Mouse (Mus musculus) liver, adult 2 months (tissue): ENCODE data around the gene Cnot9. TPM values are rescaled to one million over a fixed set of nuclear protein-coding genes. Genes with fewer than 3 reads are reported as not detected.
"Not testable (repeated sequence)": the region's sequence is repeated elsewhere in the genome, so short reads cannot be mapped to it uniquely, and the experiment has no call there.

Experiments
- DNase-seq: peaks from one replicate; pipeline ENCODE4 v3.0.0-alpha.2; 2011; ENCODE audit warnings: low read depth, low spot score; ENCODE audit errors: extremely low read depth
- H3K27ac ChIP-seq: fragments of 200-500 bp; replicated peaks from 2 replicates; pipeline ENCODE4 v1.5.1; 2012; ENCODE audit warnings: low read depth, mild to moderate bottlenecking, control low read depth, inconsistent platforms, low read length; ENCODE audit not compliant: insufficient read depth
- H3K27me3 ChIP-seq: fragments of 200-500 bp; 2 replicates; pipeline ENCODE4 v1.6.1; 2012; ENCODE audit warnings: mild to moderate bottlenecking, moderate library complexity, low read length, inconsistent platforms; ENCODE audit not compliant: control insufficient read depth, insufficient read depth
- H3K36me3 ChIP-seq: fragments of 200-500 bp; 2 replicates; pipeline ENCODE4 v1.6.1; 2012; ENCODE audit warnings: low read length, inconsistent platforms; ENCODE audit not compliant: control insufficient read depth, insufficient read depth
- H3K4me1 ChIP-seq: fragments of 200-500 bp; 2 replicates; pipeline ENCODE4 v1.6.1; 2011; ENCODE audit warnings: low read length; ENCODE audit not compliant: control insufficient read depth, insufficient read depth
- H3K4me3 ChIP-seq: fragments of 200-500 bp; 2 replicates; pipeline ENCODE4 v1.5.1; 2011; ENCODE audit warnings: low read depth, mild to moderate bottlenecking, control low read depth, low read length, moderate library complexity; ENCODE audit not compliant: insufficient read depth
- H3K79me2 ChIP-seq: fragments of 200-500 bp; 2 replicates; pipeline ENCODE4 v1.6.1; 2012; ENCODE audit warnings: inconsistent platforms, mild to moderate bottlenecking, low read length, moderate library complexity; ENCODE audit not compliant: control insufficient read depth, insufficient read depth
- H3K9ac ChIP-seq: fragments of 200-500 bp; 2 replicates; pipeline ENCODE4 v1.6.1; 2012; ENCODE audit warnings: low read depth, mild to moderate bottlenecking, control low read depth, inconsistent platforms, low read length
- CTCF ChIP-seq: fragments of 200-500 bp; IDR thresholded peaks from 2 replicates; pipeline ENCODE4 v1.5.1; 2011; ENCODE audit warnings: low read depth, low read length, control low read depth
- POLR2A ChIP-seq: fragments of 200-500 bp; IDR thresholded peaks from 2 replicates; pipeline ENCODE4 v1.6.1; 2011; ENCODE audit warnings: low read length, control low read depth; ENCODE audit not compliant: insufficient read depth; ENCODE audit errors: extremely low read depth
- WGBS: fragments of 180-500 bp; shearing (Covaris S2); methylation state at CpG from one replicate; pipeline ENCODE4 v1.1.7; 2018; 5-methylcytosine and 5-hydroxymethylcytosine counted together
- polyA plus RNA-seq: library from polyadenylated mRNA; depleted of rRNA; stranded (reverse); fragments of >200 nt; gene quantifications from 2 replicates; pipeline ENCODE4 v1.2.3, GENCODE M21; 2012
- total RNA-seq: library from RNA; depleted of rRNA; stranded (reverse); fragments of >200 nt; gene quantifications from 2 replicates; pipeline ENCODE4 v1.2.3, GENCODE M21; 2014

Cnot9 gene
- total and polyA plus RNA-seq, 2 experiments, result 10.5 to 10.7 TPM

- no peak overlapping the region for H3K4me3 ChIP-seq
- H3K36me3 ChIP-seq, result peaks cover 1% of the 10 kb centered on the region; the same call in 1 of the 2 replicates
- TF ChIP-seq POLR2A (no peak), CTCF (no peak)
- H3K27me3 ChIP-seq, result no peaks in the 10 kb centered on the region
- no peak overlapping the region for H3K9ac ChIP-seq
- no peak overlapping the region for H3K27ac ChIP-seq
- peaks cover 14% of the 10 kb centered on the region; the same call in 1 of the 2 replicates for H3K79me2 ChIP-seq
- 91% methylated on average over 2 of the region's 2 CpGs for WGBS
- DNase-seq, result no peak
- H3K4me1 ChIP-seq, result peaks cover 6% of the 10 kb centered on the region; the same call in 1 of the 2 replicates
These were observed 1.9 kb downstream of the Cnot9 start for GRCm38 (mm10) chr1:74507780-74508179.

- no peak overlapping the region for H3K9ac ChIP-seq
- no peak for TF ChIP-seq POLR2A
- no peak for TF ChIP-seq CTCF
- H3K27ac ChIP-seq, result no peak overlapping the region
- 37% methylated on average over 5 of the region's 5 CpGs for WGBS
- peak; percentile 70 for DNase-seq
- H3K36me3 ChIP-seq, result peaks cover 3% of the 10 kb centered on the region; the same call in 1 of the 2 replicates
- H3K4me1 ChIP-seq, result peaks cover 3% of the 10 kb centered on the region; the same call in 1 of the 2 replicates
- peaks cover 13% of the 10 kb centered on the region; the same call in 1 of the 2 replicates for H3K79me2 ChIP-seq
- no peaks in the 10 kb centered on the region for H3K27me3 ChIP-seq
- H3K4me3 ChIP-seq, result no peak overlapping the region
These were observed 5.4 kb downstream of the Cnot9 start for GRCm38 (mm10) chr1:74511306-74511705.

GRCm38 (mm10) chr1:74512999-74513398 is 7.1 kb downstream of the Cnot9 start:
- not testable (repeated sequence) for H3K9ac ChIP-seq, H3K79me2 ChIP-seq, H3K36me3 ChIP-seq, H3K27ac ChIP-seq, H3K4me1 ChIP-seq, H3K4me3 ChIP-seq, H3K27me3 ChIP-seq, DNase-seq
- 42% methylated on average over 1 of the region's 1 CpGs for WGBS

- peaks cover 35% of the 10 kb centered on the region for H3K36me3 ChIP-seq
- no peaks in the 10 kb centered on the region for H3K27me3 ChIP-seq
- no peak overlapping the region for H3K27ac ChIP-seq
- DNase-seq, result no peak
- no peak overlapping the region for H3K4me3 ChIP-seq
- no peaks in the 10 kb centered on the region for H3K4me1 ChIP-seq
- H3K79me2 ChIP-seq, result no peaks in the 10 kb centered on the region
- no peak overlapping the region for H3K9ac ChIP-seq
- TF ChIP-seq CTCF (no peak), POLR2A (no peak)
These were observed 14.0 kb downstream of the Cnot9 start for GRCm38 (mm10) chr1:74519875-74520274.

GRCm38 (mm10) chr1:74524746-74525145 is 18.9 kb downstream of the Cnot9 start:
- no peak overlapping the region for H3K4me3 ChIP-seq
- no peak overlapping the region for H3K27ac ChIP-seq
- no peak for DNase-seq
- peaks cover 56% of the 10 kb centered on the region for H3K36me3 ChIP-seq
- H3K27me3 ChIP-seq, result no peaks in the 10 kb centered on the region
- TF ChIP-seq CTCF, result no peak
- TF ChIP-seq POLR2A, result no peak
- H3K79me2 ChIP-seq, result no peaks in the 10 kb centered on the region
- WGBS, result 87% methylated on average over 4 of the region's 4 CpGs
- no peak overlapping the region for H3K9ac ChIP-seq
- no peaks in the 10 kb centered on the region for H3K4me1 ChIP-seq

GRCm38 (mm10) chr1:74528589-74528988 is 22.7 kb downstream of the Cnot9 start:
- no peak overlapping the region for H3K9ac ChIP-seq
- no peaks in the 10 kb centered on the region for H3K4me1 ChIP-seq
- no peak overlapping the region for H3K4me3 ChIP-seq
- no peaks in the 10 kb centered on the region for H3K79me2 ChIP-seq
- peak; percentile 24 for DNase-seq
- peaks cover 55% of the 10 kb centered on the region for H3K36me3 ChIP-seq
- no peak overlapping the region for H3K27ac ChIP-seq
- H3K27me3 ChIP-seq, result no peaks in the 10 kb centered on the region
- WGBS, result 26% methylated on average over 7 of the region's 7 CpGs
- TF ChIP-seq CTCF (no peak), POLR2A (no peak)
